Mouse (Mus musculus) erythroblast, embryonic 14.5 days (primary cell): ENCODE measurements at regions not wholly inside any gene's neighbourhood (a gene's known extent, or its start where the extent isn't known, plus 50 kb on each side); places are given as distances from the start of the nearest gene placed in this dataset.

ENCODE experiments used
- GATA1 ChIP-seq: IDR thresholded peaks from 2 replicates; pipeline ENCODE4 v1.6.1; 2012; ENCODE audit warnings: low read length, inconsistent platforms, mixed read lengths
- TAL1 ChIP-seq: IDR thresholded peaks from 3 replicates; pipeline ENCODE4 v1.6.1; 2012; ENCODE audit warnings: low read length, inconsistent platforms, mixed read lengths

DNA sequence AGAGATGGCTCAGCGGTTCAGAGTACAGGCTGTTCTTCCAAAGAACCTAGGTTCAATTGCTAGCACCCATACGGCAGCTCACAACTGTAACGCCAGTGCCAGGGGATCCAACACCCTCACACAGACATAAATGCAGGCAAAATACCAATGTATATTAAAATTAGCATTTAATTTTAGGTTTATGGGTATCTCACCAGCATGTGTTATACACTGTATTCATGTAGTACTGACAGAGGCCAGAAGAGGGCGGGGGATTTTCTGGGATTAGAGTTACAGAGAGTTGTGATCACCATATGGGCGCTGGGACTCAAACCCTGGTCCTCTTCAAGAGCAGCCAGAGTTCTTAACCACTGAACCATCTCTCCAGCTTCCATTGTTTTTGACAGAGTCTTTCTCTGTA lies 121.8 kb upstream of the Lhx1 start:
- no peak for TF ChIP-seq GATA1
- TF ChIP-seq TAL1, result no peak
